Mouse (Mus musculus): ENCODE data around the gene Armt1.
"Not testable (repeated sequence)": the region's sequence is repeated elsewhere in the genome, so short reads cannot be mapped to it uniquely, and the experiment has no call there.

Armt1 gene

GRCm38 (mm10) chr10:4432996-4433755, 909 bp downstream of the Armt1 start:
- ATAC-seq (ENCODE audit: insufficient number of reproducible peaks, low FRiP score, low TSS enrichment) = no peak

GRCm38 (mm10) chr10:4433871-4434270, 1.6 kb downstream of the Armt1 start:
- ATAC-seq (ENCODE audit: insufficient number of reproducible peaks, low FRiP score, low TSS enrichment) = not testable (repeated sequence)

GRCm38 (mm10) chr10:4435416-4435815, 3.1 kb downstream of the Armt1 start:
- ATAC-seq (ENCODE audit: insufficient number of reproducible peaks, low FRiP score, low TSS enrichment) = no peak

GRCm38 (mm10) chr10:4456409-4456808, 24.1 kb downstream of the Armt1 start:
- ATAC-seq (ENCODE audit: insufficient number of reproducible peaks, low FRiP score, low TSS enrichment) = no peak

- ATAC-seq (ENCODE audit: insufficient number of reproducible peaks, low FRiP score, low TSS enrichment) = no peak
These were observed 27.9 kb downstream of the Armt1 start for GRCm38 (mm10) chr10:4460201-4460600.

GRCm38 (mm10) chr10:4465799-4466198, 33.5 kb downstream of the Armt1 start:
- no peak for ATAC-seq (ENCODE audit: insufficient number of reproducible peaks, low FRiP score, low TSS enrichment)

GRCm38 (mm10) chr10:4469406-4469805, 37.1 kb downstream of the Armt1 start:
- ATAC-seq (ENCODE audit: insufficient number of reproducible peaks, low FRiP score, low TSS enrichment) = no peak

- no peak for ATAC-seq (ENCODE audit: insufficient number of reproducible peaks, low FRiP score, low TSS enrichment)
These were observed 41.3 kb downstream of the Armt1 start for GRCm38 (mm10) chr10:4473591-4473993.

GRCm38 (mm10) chr10:4475431-4475830, 43.2 kb downstream of the Armt1 start:
- no peak for ATAC-seq (ENCODE audit: insufficient number of reproducible peaks, low FRiP score, low TSS enrichment)

- ATAC-seq (ENCODE audit: insufficient number of reproducible peaks, low FRiP score, low TSS enrichment) = no peak
These were observed 44.3 kb downstream of the Armt1 start for GRCm38 (mm10) chr10:4476604-4477003.

- ATAC-seq (ENCODE audit: insufficient number of reproducible peaks, low FRiP score, low TSS enrichment) = no peak
These were observed 48.7 kb downstream of the Armt1 start for GRCm38 (mm10) chr10:4480929-4481328.

- no peak for ATAC-seq (ENCODE audit: insufficient number of reproducible peaks, low FRiP score, low TSS enrichment)
These were observed 49.4 kb downstream of the Armt1 start for GRCm38 (mm10) chr10:4481695-4482094.

GRCm38 (mm10) chr10:4482355-4482754, 50.1 kb downstream of the Armt1 start, which contains the start of gene Ccdc170:
Gene Ccdc170 (plus strand): TSS chr10:4482502.
- no peak for ATAC-seq (ENCODE audit: insufficient number of reproducible peaks, low FRiP score, low TSS enrichment)

- ATAC-seq (ENCODE audit: insufficient number of reproducible peaks, low FRiP score, low TSS enrichment) = no peak
These were observed 51.6 kb downstream of the Armt1 start for GRCm38 (mm10) chr10:4483848-4484247.

- ATAC-seq (ENCODE audit: insufficient number of reproducible peaks, low FRiP score, low TSS enrichment) = no peak
These were observed 52.7 kb downstream of the Armt1 start for GRCm38 (mm10) chr10:4484986-4485385.

GRCm38 (mm10) chr10:4489865-4490264, 57.6 kb downstream of the Armt1 start:
- no peak for ATAC-seq (ENCODE audit: insufficient number of reproducible peaks, low FRiP score, low TSS enrichment)

GRCm38 (mm10) chr10:4491281-4491680, 59.0 kb downstream of the Armt1 start:
- ATAC-seq (ENCODE audit: insufficient number of reproducible peaks, low FRiP score, low TSS enrichment) = no peak

- ATAC-seq (ENCODE audit: insufficient number of reproducible peaks, low FRiP score, low TSS enrichment) = no peak
These were observed 59.8 kb downstream of the Armt1 start for GRCm38 (mm10) chr10:4492045-4492444.

GRCm38 (mm10) chr10:4492909-4493308, 60.6 kb downstream of the Armt1 start:
- ATAC-seq (ENCODE audit: insufficient number of reproducible peaks, low FRiP score, low TSS enrichment) = no peak

GRCm38 (mm10) chr10:4503251-4503650, 71.0 kb downstream of the Armt1 start:
- no peak for ATAC-seq (ENCODE audit: insufficient number of reproducible peaks, low FRiP score, low TSS enrichment)
